Mouse (Mus musculus) erythroblast, embryonic 14.5 days (primary cell): ENCODE measurements around the gene Rrad. TPM values are rescaled to one million over a fixed set of nuclear protein-coding genes. Genes with fewer than 3 reads are reported as not detected.

Experiments used
- H3K27me3 ChIP-seq: 2 replicates; pipeline ENCODE4 v1.6.1; 2012; ENCODE audit warnings: inconsistent platforms; ENCODE audit not compliant: control insufficient read depth
- H3K36me3 ChIP-seq: 2 replicates; pipeline ENCODE4 v1.6.1; 2012; ENCODE audit warnings: mild to moderate bottlenecking, inconsistent platforms; ENCODE audit not compliant: control insufficient read depth
- H3K4me1 ChIP-seq: 2 replicates; pipeline ENCODE4 v1.6.1; 2012; ENCODE audit warnings: inconsistent platforms; ENCODE audit not compliant: control insufficient read depth
- H3K4me3 ChIP-seq: replicated peaks from 2 replicates; pipeline ENCODE3; 2012; ENCODE audit warnings: moderate library complexity, mild to moderate bottlenecking, inconsistent platforms
- H3K9me3 ChIP-seq: 2 replicates; pipeline ENCODE4 v1.6.1; 2012; ENCODE audit warnings: low read length, inconsistent platforms, mixed read lengths; ENCODE audit not compliant: control insufficient read depth
- GATA1 ChIP-seq: IDR thresholded peaks from 2 replicates; pipeline ENCODE4 v1.6.1; 2012; ENCODE audit warnings: low read length, inconsistent platforms, mixed read lengths
- TAL1 ChIP-seq: IDR thresholded peaks from 3 replicates; pipeline ENCODE4 v1.6.1; 2012; ENCODE audit warnings: low read length, inconsistent platforms, mixed read lengths
- polyA plus RNA-seq: library from polyadenylated mRNA; stranded (reverse); fragments of >175 nt; gene quantifications from 2 replicates; pipeline ENCODE4 v1.2.3, GENCODE M21; 2012

Gene Rrad
- polyA plus RNA-seq, 1 experiment, result 0.05 TPM

DNA sequence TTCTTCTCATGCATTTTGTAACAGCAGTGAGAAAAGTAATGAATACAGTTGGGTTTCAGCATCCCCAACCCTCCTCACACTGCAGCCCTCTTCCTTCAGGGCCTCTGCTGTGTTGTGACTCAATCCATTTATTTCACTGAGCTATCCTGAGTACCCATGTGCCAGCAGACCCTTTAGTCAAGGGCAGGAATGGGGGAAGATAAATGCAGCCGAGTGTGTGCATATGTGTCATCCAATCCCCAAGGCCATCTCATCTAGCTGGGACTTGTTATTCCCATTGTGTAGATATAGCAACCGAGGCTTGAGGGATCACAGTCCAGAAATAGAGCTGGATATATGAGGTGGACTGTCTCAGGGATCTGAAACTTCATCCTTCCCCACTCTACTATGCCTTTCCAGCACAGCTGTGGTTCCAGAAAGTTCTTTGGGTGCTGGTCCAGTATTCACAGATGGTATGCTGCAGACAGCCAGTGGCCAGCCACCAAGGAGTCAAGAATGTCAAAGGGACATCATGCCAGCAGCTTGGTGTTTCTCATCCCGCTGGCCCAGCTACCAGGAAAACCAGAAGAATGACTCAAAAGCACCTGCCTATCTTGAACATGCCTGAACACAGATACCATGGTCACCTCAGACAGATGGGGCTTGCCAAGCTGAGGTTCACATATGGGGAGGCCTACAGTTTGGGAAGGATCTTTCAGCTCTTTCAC, 4.0 kb upstream of the Rrad start:
- Histone ChIP-seq H3K27me3 (peaks cover 25% of the 10 kb centered on the region), H3K4me3 (no peak overlapping the region), H3K4me1 (peaks cover 22% of the 10 kb centered on the region), H3K9me3 (no peaks in the 10 kb centered on the region), H3K36me3 (peaks cover 28% of the 10 kb centered on the region)
- no peak for TF ChIP-seq TAL1
- TF ChIP-seq GATA1, result no peak

DNA sequence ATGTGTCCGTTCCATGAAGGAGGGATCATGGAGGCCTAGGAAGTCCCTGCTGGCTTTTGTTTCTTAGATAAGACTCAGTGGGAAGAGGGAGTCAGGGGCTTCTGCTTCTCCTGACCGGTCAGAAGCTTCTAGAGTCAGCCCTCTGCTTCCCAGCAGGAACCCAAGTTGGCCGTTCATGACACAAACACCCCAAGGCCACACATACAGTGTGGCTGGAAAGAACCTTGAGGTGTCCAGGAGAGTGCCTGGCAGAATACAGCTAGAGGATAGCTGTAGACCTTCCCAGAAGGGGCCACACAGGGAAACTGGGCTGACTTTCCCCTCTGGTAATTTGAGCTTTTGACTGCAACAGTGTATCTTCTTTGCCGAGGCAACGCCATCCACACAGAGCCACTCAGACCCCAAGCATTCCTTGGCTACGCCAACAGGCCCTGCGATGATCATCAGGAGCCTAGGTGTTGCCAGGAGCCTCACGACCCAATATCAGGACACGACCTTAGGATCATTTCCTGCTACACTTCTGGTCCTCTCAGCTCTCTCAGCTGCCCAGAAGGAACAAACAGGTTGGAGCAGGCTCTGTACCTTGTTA, 2.1 kb upstream of the Rrad start:
- H3K4me1 ChIP-seq, result peaks cover 14% of the 10 kb centered on the region
- H3K9me3 ChIP-seq, result no peaks in the 10 kb centered on the region
- peaks cover 34% of the 10 kb centered on the region for H3K27me3 ChIP-seq
- H3K36me3 ChIP-seq, result peaks cover 12% of the 10 kb centered on the region
- no peak overlapping the region for H3K4me3 ChIP-seq
- TF ChIP-seq TAL1 (no peak), GATA1 (no peak)

- Histone ChIP-seq H3K27me3 (peaks cover 34% of the 10 kb centered on the region), H3K4me3 (no peak overlapping the region), H3K9me3 (no peaks in the 10 kb centered on the region), H3K4me1 (peaks cover 14% of the 10 kb centered on the region), H3K36me3 (peaks cover 5% of the 10 kb centered on the region; the same call in 1 of the 2 replicates)
- TF ChIP-seq TAL1 (no peak), GATA1 (no peak)
Observed at GRCm38 (mm10) chr8:104632486-104632885, 1.4 kb upstream of the Rrad start.

DNA sequence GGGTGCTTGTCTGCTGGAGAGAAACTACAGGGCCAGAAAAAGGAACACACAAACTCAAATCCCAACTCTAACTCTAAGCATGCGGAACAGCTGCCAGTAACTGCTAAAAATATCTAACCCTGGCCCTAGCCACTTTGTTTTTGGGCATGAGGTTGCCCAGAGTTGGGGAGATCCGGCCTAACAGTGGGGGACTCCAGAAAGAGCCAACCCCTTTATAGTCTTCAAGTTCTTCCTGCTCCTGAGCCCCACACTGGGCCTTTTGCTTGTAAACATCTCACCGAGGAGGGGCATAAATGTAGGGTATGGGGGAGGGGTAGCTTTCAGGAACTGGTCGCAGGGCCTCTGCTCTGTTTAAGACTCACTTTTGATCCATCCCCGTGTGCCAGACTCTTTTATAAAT, 848 bp upstream of the Rrad start:
- H3K9me3 ChIP-seq, result no peaks in the 10 kb centered on the region
- H3K27me3 ChIP-seq, result peaks cover 34% of the 10 kb centered on the region
- no peak for TF ChIP-seq GATA1
- TF ChIP-seq TAL1, result no peak
- H3K36me3 ChIP-seq, result peaks cover 3% of the 10 kb centered on the region; the same call in 1 of the 2 replicates
- no peak overlapping the region for H3K4me3 ChIP-seq
- H3K4me1 ChIP-seq, result peaks cover 14% of the 10 kb centered on the region

GRCm38 (mm10) chr8:104630574-104630973, 553 bp downstream of the Rrad start:
- no peaks in the 10 kb centered on the region; the same call in 1 of the 2 replicates for H3K36me3 ChIP-seq
- H3K9me3 ChIP-seq, result no peaks in the 10 kb centered on the region
- no peak for TF ChIP-seq TAL1
- no peak for TF ChIP-seq GATA1
- peaks cover 14% of the 10 kb centered on the region for H3K4me1 ChIP-seq
- H3K4me3 ChIP-seq, result no peak overlapping the region
- peaks cover 34% of the 10 kb centered on the region for H3K27me3 ChIP-seq

GRCm38 (mm10) chr8:104630111-104630479, 1.0 kb downstream of the Rrad start:
- Histone ChIP-seq H3K4me1 (peaks cover 14% of the 10 kb centered on the region), H3K4me3 (no peak overlapping the region), H3K27me3 (peaks cover 34% of the 10 kb centered on the region), H3K36me3 (no peaks in the 10 kb centered on the region), H3K9me3 (no peaks in the 10 kb centered on the region)
- TF ChIP-seq TAL1 (no peak), GATA1 (no peak)

GRCm38 (mm10) chr8:104629306-104630110, 1.6 kb downstream of the Rrad start:
- Histone ChIP-seq H3K27me3 (peaks cover 34% of the 10 kb centered on the region), H3K9me3 (no peaks in the 10 kb centered on the region), H3K4me1 (peaks cover 14% of the 10 kb centered on the region)

GRCm38 (mm10) chr8:104628402-104628801, 2.7 kb downstream of the Rrad start:
- peaks cover 34% of the 10 kb centered on the region for H3K27me3 ChIP-seq
- H3K4me3 ChIP-seq, result no peak overlapping the region
- H3K4me1 ChIP-seq, result peaks cover 14% of the 10 kb centered on the region
- no peaks in the 10 kb centered on the region for H3K36me3 ChIP-seq
- no peak for TF ChIP-seq TAL1
- TF ChIP-seq GATA1, result no peak
- no peaks in the 10 kb centered on the region for H3K9me3 ChIP-seq

More at GRCm38 (mm10) chr8:104629306-104630110, 1.6 kb downstream of the Rrad start:
- no peak overlapping the region for H3K4me3 ChIP-seq
- TF ChIP-seq GATA1 (no peak), TAL1 (no peak)
- no peaks in the 10 kb centered on the region for H3K36me3 ChIP-seq

DNA sequence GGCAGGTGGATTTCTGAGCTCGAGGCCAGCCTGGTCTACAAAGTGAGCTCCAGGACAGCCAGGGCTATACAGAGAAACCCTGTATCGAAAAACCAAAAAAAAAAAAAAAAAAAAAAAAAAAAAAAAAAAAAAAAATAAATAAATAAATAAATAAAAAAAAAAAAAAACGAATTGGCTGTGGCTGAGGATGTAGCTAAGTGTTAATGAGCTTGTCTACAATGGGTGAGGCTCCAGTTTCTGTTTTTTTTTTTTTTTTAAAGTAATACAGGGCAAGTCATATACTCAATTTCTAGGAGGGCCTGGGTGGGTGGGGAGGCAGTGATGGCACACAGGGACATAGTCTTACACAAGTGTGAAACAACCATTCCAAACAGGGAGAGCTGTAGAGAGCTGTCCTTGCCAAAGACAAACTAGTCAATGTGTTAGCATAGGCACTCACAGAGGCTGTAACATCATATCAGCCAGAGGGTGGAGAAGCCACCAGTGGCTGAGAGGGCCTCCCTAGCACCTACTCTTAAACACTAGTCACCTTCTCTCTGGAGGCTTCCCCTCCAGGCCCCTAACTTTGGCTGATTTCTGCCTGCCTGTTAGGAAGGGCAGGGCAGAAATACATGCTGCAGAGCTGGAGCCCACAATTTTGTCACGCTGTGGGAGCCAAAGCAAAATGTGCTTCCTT, 3.9 kb downstream of the Rrad start:
- Histone ChIP-seq H3K36me3 (no peaks in the 10 kb centered on the region), H3K27me3 (peaks cover 29% of the 10 kb centered on the region), H3K9me3 (no peaks in the 10 kb centered on the region), H3K4me3 (no peak overlapping the region), H3K4me1 (peaks cover 14% of the 10 kb centered on the region)
- no peak for TF ChIP-seq TAL1
- TF ChIP-seq GATA1, result no peak
